Mouse (Mus musculus): ENCODE results near the gene Atp6v1e1. TPM values are rescaled to one million over a fixed set of nuclear protein-coding genes. Genes with fewer than 3 reads are reported as not detected.

Gene Atp6v1e1
- total and polyA plus RNA-seq, 3 experiments: 76.9 to 95.2 (median 91.6) TPM

DNA sequence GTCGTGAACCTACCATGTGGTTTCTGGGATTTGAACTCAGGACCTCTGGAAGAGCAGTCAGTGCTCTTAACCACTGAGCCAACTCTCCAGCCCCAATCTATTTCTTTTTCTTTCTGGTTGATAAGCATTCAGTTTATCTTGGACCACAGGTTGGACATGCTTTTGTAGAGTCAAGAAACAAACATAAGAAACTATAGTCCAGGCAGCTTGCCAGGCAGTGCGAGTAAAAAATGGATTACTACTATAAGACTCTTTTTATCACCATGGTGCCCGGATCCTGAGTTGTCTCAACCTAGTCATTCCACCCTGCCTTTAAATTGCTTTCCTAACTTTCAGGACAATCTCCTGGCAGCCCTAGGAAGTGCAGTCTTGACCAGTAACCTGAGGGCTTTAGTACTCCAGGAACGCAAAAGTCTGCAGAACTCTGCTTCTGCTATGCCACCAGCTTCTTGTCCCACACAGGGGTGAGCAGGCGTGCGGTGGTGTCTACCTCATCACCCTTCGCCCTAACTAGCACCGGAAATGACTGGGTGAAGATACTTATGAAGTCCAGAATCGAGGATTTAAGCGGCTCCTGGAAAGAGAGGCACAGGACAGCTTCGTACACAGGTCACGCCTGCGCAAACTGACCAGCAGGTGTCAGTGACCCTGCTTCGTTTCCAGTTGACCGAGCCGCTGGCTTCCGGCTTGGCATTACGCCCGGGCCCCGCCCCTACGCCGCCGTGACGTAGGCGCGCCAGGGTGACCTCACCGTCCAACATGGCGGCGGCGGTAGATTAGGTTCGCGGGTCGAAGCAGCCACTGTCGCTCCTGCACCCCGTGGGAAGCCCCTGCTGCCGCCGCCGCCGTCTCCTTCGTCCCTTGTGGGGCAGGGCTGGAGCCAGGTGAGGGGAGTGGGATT, 13.1 kb upstream of the Atp6v1e1 start, which contains the start of gene Bcl2l13 (continued):
- TF ChIP-seq ZC3H11A (IDR thresholded peaks at IDR 0.05; ENCODE audit: low read depth, low read length): no peak
- no peak for TF ChIP-seq JUND (conservative IDR thresholded peaks at IDR 0.05; ENCODE audit: low read depth, low read length)
- TF ChIP-seq GABPA (IDR thresholded peaks at IDR 0.05; ENCODE audit: insufficient replicate concordance, low read depth, low read length): no peak
- TF ChIP-seq NELFE (IDR thresholded peaks at IDR 0.05; ENCODE audit: low read depth, low read length): peak; percentile 83
- TF ChIP-seq JUN (IDR thresholded peaks at IDR 0.05; ENCODE audit: insufficient read depth, low read depth, low read length): no peak
- TF ChIP-seq SIN3A (IDR thresholded peaks at IDR 0.05; ENCODE audit: low read length): peak; percentile 18; the same call in 1 of the 2 replicates
- TF ChIP-seq ETS1 (conservative IDR thresholded peaks at IDR 0.05; ENCODE audit: low read depth, low read length): no peak; the same call in 1 of the 2 replicates
- TF ChIP-seq MAX (IDR thresholded peaks at IDR 0.05; ENCODE audit: low read length): no peak; the same call in 1 of the 2 replicates
- TF ChIP-seq POLR2A (IDR thresholded peaks at IDR 0.05; ENCODE audit: low read depth, low read length): peak; percentile 90
- TF ChIP-seq TCF12 (IDR thresholded peaks at IDR 0.05; ENCODE audit: low read depth, low read length): peak; percentile 98
- TF ChIP-seq ZKSCAN1 (IDR thresholded peaks at IDR 0.05; ENCODE audit: borderline replicate concordance, low read depth, low read length): no peak
- no peak for TF ChIP-seq MAZ (IDR thresholded peaks at IDR 0.05; ENCODE audit: low read depth, low read length)
- no peak for TF ChIP-seq CHD1 (IDR thresholded peaks at IDR 0.05; ENCODE audit: low read depth, low read length)
- TF ChIP-seq USF1 (IDR thresholded peaks at IDR 0.05; ENCODE audit: low read depth, low read length): no peak
- no peak for TF ChIP-seq MAFK (IDR thresholded peaks at IDR 0.05; ENCODE audit: insufficient replicate concordance, low read length)

DNA sequence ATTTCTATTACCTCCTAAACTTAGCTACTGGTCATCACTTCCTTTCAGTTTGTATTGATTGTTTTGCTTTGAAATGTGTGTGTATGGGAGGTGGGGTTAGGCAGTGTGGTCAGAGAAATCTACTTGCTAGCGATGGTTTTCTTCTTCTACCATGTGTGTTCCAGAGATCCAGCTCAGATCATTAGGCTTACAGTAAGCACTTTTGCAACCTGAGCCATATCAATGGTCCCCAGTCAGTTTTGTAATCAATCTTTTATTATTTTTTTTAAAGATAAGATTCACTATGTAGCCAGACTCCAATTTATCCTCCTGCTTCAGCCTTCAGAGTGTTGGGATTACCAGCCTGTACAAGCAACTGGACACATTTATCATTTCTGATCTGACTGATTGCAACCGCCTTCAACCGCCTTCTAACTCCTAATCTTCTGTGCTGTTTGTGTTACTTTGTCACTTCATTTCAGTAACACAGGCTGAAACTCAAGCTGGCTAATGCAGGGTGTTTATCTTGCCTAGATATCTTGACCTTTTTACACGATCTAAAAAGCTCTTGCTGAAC, 12.3 kb upstream of the Atp6v1e1 start:
- dilution Hi-C loops (cut with MboI; ENCODE audit: extremely low pct_ligation_motif_present, extremely low pct_unique_long_range_greater_than_20kb, low sequenced_read_pairs): no loop called here
- peaks cover 0 to 9% of the 10 kb centered on the region in 2 experiments; a peak in 2 of 4 replicates for H3K4me1 ChIP-seq (ENCODE audit: control insufficient read depth in 1 of 2, insufficient read depth in 2 of 2)
- TF ChIP-seq ZMIZ1 (IDR thresholded peaks at IDR 0.05; ENCODE audit: low read depth, low read length): no peak
- TF ChIP-seq TBP (conservative IDR thresholded peaks at IDR 0.05; ENCODE audit: low read depth, low read length): no peak
- TF ChIP-seq NRF1 (IDR thresholded peaks at IDR 0.05; ENCODE audit: low read depth, low read length): no peak
- TF ChIP-seq RAD21 (IDR thresholded peaks at IDR 0.05; ENCODE audit: low read depth, low read length): no peak
- TF ChIP-seq E2F4 (IDR thresholded peaks at IDR 0.05; ENCODE audit: insufficient replicate concordance, low read depth, low read length): no peak
- TF ChIP-seq HCFC1 (IDR thresholded peaks at IDR 0.05; ENCODE audit: low read depth, low read length): no peak
- no peak for TF ChIP-seq ELF1 (IDR thresholded peaks at IDR 0.05; ENCODE audit: low read depth, low read length)
- TF ChIP-seq ZNF384 (IDR thresholded peaks at IDR 0.05; ENCODE audit: low read depth, low read length): no peak
- TF ChIP-seq USF1 (IDR thresholded peaks at IDR 0.05; ENCODE audit: low read depth, low read length): no peak
- TF ChIP-seq PAX5 (IDR thresholded peaks at IDR 0.05; ENCODE audit: low read length): no peak
- TF ChIP-seq SIN3A (IDR thresholded peaks at IDR 0.05; ENCODE audit: low read length): no peak
- no peak for TF ChIP-seq MAZ (IDR thresholded peaks at IDR 0.05; ENCODE audit: low read depth, low read length)
- no peak for TF ChIP-seq CHD2 (IDR thresholded peaks at IDR 0.05; ENCODE audit: low read length)
- no peak for TF ChIP-seq USF2 (conservative IDR thresholded peaks at IDR 0.05; ENCODE audit: low read depth, low read length)
- H3K79me2 ChIP-seq (replicated peaks; ENCODE audit: control insufficient read depth, extremely low read depth, insufficient read depth, poor library complexity, severe bottlenecking): peaks cover 19% of the 10 kb centered on the region
- no peak overlapping the region for H3K27ac ChIP-seq (ENCODE audit: insufficient read depth, low read depth)
- H3K9me3 ChIP-seq (replicated peaks; ENCODE audit: low read length): peaks cover 3% of the 10 kb centered on the region
- H3K36me3 ChIP-seq (replicated peaks in 1 of 2; ENCODE audit: control insufficient read depth in 1 of 2, insufficient read depth in 1 of 2, low read length in 1 of 2): peaks cover 0 to 8% of the 10 kb centered on the region in 2 experiments
- H3K27me3 ChIP-seq (replicated peaks): no peaks in the 10 kb centered on the region
- H3K4me3 ChIP-seq (replicated peaks in 1 of 3; ENCODE audit: low read depth in 2 of 3, low read length in 2 of 3, poor library complexity in 1 of 3): no peak overlapping the region
- no peak overlapping the region for H3K9ac ChIP-seq (ENCODE audit: insufficient read depth, low read depth)
- in situ Hi-C loops (cut with MboI; ENCODE audit: low pct_ligation_motif_present, low pct_unique_long_range_greater_than_20kb, low sequenced_read_pairs): no loop called here
- H3K4me2 ChIP-seq (ENCODE audit: insufficient read depth, low read depth, poor library complexity, severe bottlenecking): no peak overlapping the region
- DNase-seq (ENCODE audit: extremely low read depth): no peak

All from CH12.LX (cell line).